Mouse (Mus musculus) limb, embryonic 14.5 days (tissue): ENCODE results near the gene Etfdh. TPM values are rescaled to one million over a fixed set of nuclear protein-coding genes. Genes with fewer than 3 reads are reported as not detected.

ENCODE experiments used
- ATAC-seq: fragments of 200-750 bp; cut with Nextera tagmentation; 2 replicates; pipeline ENCODE4 v1.8.0; 2017; ENCODE audit warnings: low read depth, moderate number of reproducible peaks, moderate TSS enrichment; ENCODE audit not compliant: low FRiP score
- DNase-seq: peaks from one replicate; pipeline ENCODE4 v3.0.0-alpha.2; 2015; ENCODE audit warnings: low spot score
- H3K27ac ChIP-seq: fragments of 300-500 bp; sonication (generic); replicated peaks from 2 replicates; pipeline ENCODE4 v1.5.1; 2014; ENCODE audit warnings: low read depth, mild to moderate bottlenecking, low read length, moderate library complexity, mixed read lengths
- H3K27me3 ChIP-seq: fragments of 300-500 bp; sonication (generic); 2 replicates; pipeline ENCODE4 v1.6.1; 2014; ENCODE audit warnings: low read length, mixed read lengths; ENCODE audit not compliant: control insufficient read depth, insufficient read depth
- H3K36me3 ChIP-seq: fragments of 300-500 bp; sonication (generic); 2 replicates; pipeline ENCODE4 v1.6.1; 2014; ENCODE audit warnings: mild to moderate bottlenecking, low read length, moderate library complexity, mixed read lengths; ENCODE audit not compliant: control insufficient read depth, insufficient read depth
- H3K4me1 ChIP-seq: fragments of 300-500 bp; sonication (generic); 2 replicates; pipeline ENCODE4 v1.6.1; 2014; ENCODE audit warnings: antibody characterized with exemption, low read length, mixed read lengths; ENCODE audit not compliant: control insufficient read depth, insufficient read depth
- H3K4me2 ChIP-seq: fragments of 300-500 bp; sonication (generic); replicated peaks from 2 replicates; pipeline ENCODE4 v1.6.1; 2014; ENCODE audit warnings: low read depth, mild to moderate bottlenecking, low read length, moderate library complexity; ENCODE audit not compliant: severe bottlenecking
- H3K4me3 ChIP-seq: fragments of 300-500 bp; sonication (generic); replicated peaks from 2 replicates; pipeline ENCODE4 v1.5.1; 2014; ENCODE audit warnings: low read length
- H3K9ac ChIP-seq: fragments of 300-500 bp; sonication (generic); 2 replicates; pipeline ENCODE4 v1.6.1; 2014; ENCODE audit warnings: mild to moderate bottlenecking, low read depth, low read length, moderate library complexity; ENCODE audit not compliant: severe bottlenecking
- H3K9me3 ChIP-seq: fragments of 300-500 bp; sonication (generic); 2 replicates; pipeline ENCODE4 v1.6.1; 2016; ENCODE audit warnings: low read length; ENCODE audit not compliant: control insufficient read depth
- POLR2A ChIP-seq: fragments of 200-500 bp; IDR thresholded peaks from 2 replicates; pipeline ENCODE4 v1.8.0; 2012; ENCODE audit warnings: inconsistent platforms, mild to moderate bottlenecking, moderate library complexity, borderline replicate concordance; ENCODE audit not compliant: insufficient read depth, insufficient read length; ENCODE audit errors: extremely low read depth
- WGBS: fragments of 180-500 bp; shearing (Covaris S2); extraction: QIAGEN DNeasy Blood & Tissue Kit; methylation state at CpG from one replicate; pipeline ENCODE4 v1.1.7; 2014; 5-methylcytosine and 5-hydroxymethylcytosine counted together
- polyA plus RNA-seq, 2 experiments: library from polyadenylated mRNA; depleted of rRNA in 1 of 2; stranded (reverse) in 1 of 2; unstranded in 1 of 2; fragments of >200 nt; fragmentation: Nextera tagmentation in 1 of 2; extraction: Ambion mirVana in 1 of 2; gene quantifications; 2 replicates each; pipeline versions ENCODE4 v1.2.1 to v1.2.3; 2012 to 2014

The Etfdh gene
- polyA plus RNA-seq, 2 experiments = 37.5 to 54.1 TPM

DNA sequence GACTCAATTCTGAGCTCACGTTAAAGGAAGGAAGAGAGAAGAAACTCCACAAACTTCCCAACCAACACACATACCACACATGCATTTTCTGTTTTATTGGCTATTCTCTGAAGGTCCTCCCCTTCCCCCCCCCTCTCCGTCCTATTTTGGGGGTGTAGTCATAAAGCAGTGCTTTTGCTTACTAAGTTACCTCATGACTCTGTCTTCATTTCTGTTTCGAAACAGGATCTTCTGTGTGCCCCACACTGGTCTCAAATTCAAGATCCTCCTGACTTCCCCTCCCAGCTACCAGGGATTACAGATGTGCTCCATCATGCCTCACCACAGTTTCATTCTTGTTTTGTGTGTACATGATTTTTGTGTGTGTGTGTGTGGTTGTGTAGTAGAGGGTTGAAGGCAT, 56.9 kb downstream of the Etfdh start:
- DNase-seq (no peak), ATAC-seq (no peak)
- Histone ChIP-seq H3K9me3 (no peaks in the 10 kb centered on the region), H3K4me1 (no peaks in the 10 kb centered on the region), H3K27ac (no peak overlapping the region), H3K36me3 (no peaks in the 10 kb centered on the region), H3K27me3 (no peaks in the 10 kb centered on the region), H3K9ac (no peak overlapping the region), H3K4me2 (no peak overlapping the region), H3K4me3 (no peak overlapping the region)
- WGBS = 50% methylated on average over 3 of the region's 3 CpGs
- TF ChIP-seq POLR2A = no peak

DNA sequence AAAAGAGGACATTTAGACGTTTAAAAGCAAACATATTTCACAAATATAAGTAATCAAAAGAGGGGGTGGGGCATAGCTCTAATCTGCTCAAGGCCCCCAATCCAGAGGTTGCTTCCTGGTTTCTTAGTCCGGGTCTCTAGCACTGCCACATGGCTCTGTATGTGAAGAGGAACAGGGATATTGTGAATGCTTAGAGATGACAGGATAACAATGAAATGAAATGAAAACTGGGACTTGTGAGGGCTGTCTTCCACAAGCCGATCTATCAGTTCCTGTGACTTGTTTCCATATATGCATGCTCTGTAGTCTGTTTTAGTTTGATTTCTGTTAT, 60.0 kb downstream of the Etfdh start:
- WGBS = 88% methylated on average over 3 of the region's 3 CpGs
- no peak overlapping the region for H3K27ac ChIP-seq
- H3K36me3 ChIP-seq = no peaks in the 10 kb centered on the region
- H3K4me3 ChIP-seq = no peak overlapping the region
- DNase-seq = no peak
- H3K9ac ChIP-seq = no peak overlapping the region
- no peak overlapping the region for H3K4me2 ChIP-seq
- TF ChIP-seq POLR2A = no peak
- ATAC-seq = no peak
- H3K27me3 ChIP-seq = no peaks in the 10 kb centered on the region
- peaks cover 6% of the 10 kb centered on the region; the same call in 1 of the 2 replicates for H3K4me1 ChIP-seq
- no peaks in the 10 kb centered on the region for H3K9me3 ChIP-seq

DNA sequence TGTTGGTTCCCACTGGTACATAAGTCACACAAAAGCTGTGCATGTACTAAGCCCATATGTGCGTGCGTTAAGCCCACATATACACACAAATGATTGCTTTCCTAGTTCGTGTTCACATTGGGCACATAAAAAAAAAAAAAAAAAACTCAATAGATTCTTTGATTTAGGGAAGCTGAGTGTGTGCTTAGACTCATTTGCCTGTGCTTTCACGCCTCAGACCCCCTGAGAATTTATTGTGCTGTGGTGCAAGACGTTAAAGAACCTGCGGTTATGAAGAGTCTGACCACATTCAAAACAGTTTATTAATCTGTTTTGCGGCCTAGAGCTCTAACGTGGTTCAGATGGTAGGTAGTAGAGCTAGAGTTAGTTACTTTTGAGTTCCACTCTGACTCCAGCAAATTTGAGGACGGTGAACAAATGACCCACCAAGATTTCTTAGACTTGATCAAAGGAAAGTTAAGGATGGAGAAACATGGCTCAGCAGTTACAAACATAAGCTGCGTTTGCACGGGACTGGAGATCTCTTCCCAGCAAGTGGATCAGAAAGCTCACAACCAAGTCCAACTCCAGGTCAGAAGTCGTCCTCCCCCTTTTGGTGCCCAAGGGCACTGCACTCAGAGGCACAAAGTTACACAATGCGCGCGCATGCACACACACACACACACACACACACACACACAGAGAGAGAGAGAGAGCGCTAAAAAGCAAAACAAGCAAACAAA, 60.5 kb downstream of the Etfdh start:
- H3K4me1 ChIP-seq = peaks cover 6% of the 10 kb centered on the region; the same call in 1 of the 2 replicates
- no peaks in the 10 kb centered on the region for H3K9me3 ChIP-seq
- peak overlapping the region; percentile 79; the same call in 1 of the 2 replicates for H3K27ac ChIP-seq
- TF ChIP-seq POLR2A = no peak
- no peak for ATAC-seq
- H3K4me2 ChIP-seq = peak overlapping the region; percentile 86; the same call in 1 of the 2 replicates
- no peaks in the 10 kb centered on the region for H3K36me3 ChIP-seq
- no peak for DNase-seq
- H3K4me3 ChIP-seq = no peak overlapping the region
- 72% methylated on average over 16 of the region's 16 CpGs for WGBS
- no peaks in the 10 kb centered on the region for H3K27me3 ChIP-seq
- H3K9ac ChIP-seq = no peak overlapping the region

DNA sequence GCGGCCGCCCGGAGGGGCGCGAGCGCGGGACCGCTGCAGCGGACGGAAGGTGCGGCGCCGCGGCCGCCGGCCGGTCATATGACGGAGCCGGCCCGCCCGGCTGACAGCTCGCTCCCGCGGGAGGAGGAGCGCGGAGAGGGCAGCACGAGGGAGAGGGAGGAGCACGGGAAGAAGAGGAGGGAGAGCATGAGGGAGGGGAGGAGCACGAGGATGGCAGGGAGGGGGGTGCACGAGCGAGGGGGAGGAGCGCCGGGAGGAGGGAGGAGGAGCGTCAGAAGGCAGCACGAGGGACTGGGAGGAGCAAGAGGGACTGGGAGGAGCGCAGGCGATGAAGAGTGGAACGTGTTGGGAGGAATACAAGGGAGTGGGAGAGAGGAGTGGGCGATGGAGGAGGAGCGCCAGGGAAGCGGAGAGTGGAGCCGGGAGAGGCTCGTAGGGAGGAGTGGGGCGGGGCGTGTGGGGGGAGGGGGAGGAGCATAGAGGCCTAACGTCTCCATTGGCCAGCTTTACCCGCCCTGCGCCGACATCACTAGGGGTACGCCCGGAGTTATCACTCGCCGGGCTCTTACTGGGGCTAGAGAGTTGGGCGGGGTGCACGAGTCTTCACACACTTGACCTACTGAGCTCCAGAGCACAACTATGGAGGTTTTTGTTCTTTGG, 61.5 kb downstream of the Etfdh start, which contains the start of gene Fnip2:
Gene Fnip2 (minus strand): TSS at position 94 of the 660 bp plus-strand sequence.
- H3K4me1 ChIP-seq = peaks cover 6% of the 10 kb centered on the region; the same call in 1 of the 2 replicates
- TF ChIP-seq POLR2A = peak; percentile 47; the same call in 1 of the 2 replicates
- peak within 1 kb of the TSS; percentile 67 for H3K9ac ChIP-seq
- peak within 1 kb of the TSS; percentile 79 for H3K27ac ChIP-seq
- H3K27me3 ChIP-seq = no peaks in the 10 kb centered on the region
- no peaks in the 10 kb centered on the region for H3K36me3 ChIP-seq
- DNase-seq (peak; percentile 96), ATAC-seq (peak; percentile 94)
- WGBS = under 1% methylated on average over 55 of the region's 55 CpGs
- peak within 1 kb of the TSS; percentile 80 for H3K4me3 ChIP-seq
- H3K9me3 ChIP-seq = no peaks in the 10 kb centered on the region
- H3K4me2 ChIP-seq = peak within 1 kb of the TSS; percentile 86

DNA sequence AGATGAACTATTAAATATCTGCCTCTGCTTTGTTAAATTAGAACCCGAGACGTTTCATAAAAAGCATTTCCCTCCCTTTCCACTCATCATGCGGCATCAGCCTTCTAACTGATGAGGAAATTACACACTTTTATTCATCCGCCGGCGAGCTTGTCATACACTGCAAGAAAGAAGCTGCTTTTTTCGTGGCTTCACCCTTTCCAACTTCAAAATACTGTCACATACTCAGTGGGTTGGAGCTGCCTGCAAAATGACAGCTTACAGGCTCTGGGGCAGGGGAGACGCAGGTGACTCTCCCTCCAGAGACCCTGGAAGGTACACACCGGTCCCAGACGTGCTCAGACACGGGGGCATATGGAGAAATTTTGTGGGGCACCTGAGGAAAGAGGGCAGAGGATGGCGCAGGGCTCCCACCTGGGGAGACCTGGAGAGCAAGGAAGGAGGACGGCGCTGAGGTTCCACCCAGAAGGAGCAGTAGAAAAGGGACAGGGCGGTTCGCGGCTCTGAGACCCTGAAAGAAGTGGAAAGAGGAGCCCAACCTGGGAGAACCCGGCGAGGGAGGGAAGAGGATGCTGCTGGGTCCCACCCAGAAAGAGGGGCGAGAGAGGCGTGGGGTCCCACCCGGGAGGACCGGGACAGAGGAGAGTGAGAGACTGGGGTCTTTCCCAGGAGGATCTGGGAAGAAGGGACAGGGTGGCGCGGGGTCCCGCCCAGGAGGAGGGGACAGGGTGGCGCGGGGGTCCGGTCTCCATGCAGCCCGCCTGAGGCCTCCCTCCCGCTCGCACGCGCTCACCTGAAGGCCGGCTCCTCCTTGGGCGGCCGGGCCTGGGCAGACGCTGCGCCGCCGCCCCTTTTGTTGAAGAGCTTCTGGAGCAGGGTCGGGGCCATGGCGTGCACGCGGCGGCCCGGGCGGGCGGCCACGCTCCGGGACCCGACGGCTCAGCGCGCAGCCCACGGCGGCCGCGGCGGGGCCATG, 62.3 kb downstream of the Etfdh start:
- Histone ChIP-seq H3K4me1 (peaks cover 6% of the 10 kb centered on the region; the same call in 1 of the 2 replicates), H3K9me3 (no peaks in the 10 kb centered on the region), H3K27ac (peak overlapping the region; percentile 79), H3K4me2 (peak overlapping the region; percentile 86), H3K9ac (peak overlapping the region; percentile 67), H3K36me3 (no peaks in the 10 kb centered on the region), H3K4me3 (peak overlapping the region; percentile 80), H3K27me3 (no peaks in the 10 kb centered on the region)
- peak; percentile 31 for DNase-seq
- peak; percentile 17; the same call in 1 of the 2 replicates for ATAC-seq
- 3% methylated on average over 41 of the region's 60 CpGs for WGBS
- TF ChIP-seq POLR2A = no peak
